Mouse (Mus musculus) myocyte (in vitro differentiated cells): ENCODE results near the gene Ly6g6e. TPM values are rescaled to one million over a fixed set of nuclear protein-coding genes. Genes with fewer than 3 reads are reported as not detected.

ENCODE experiments used
- H3K27me3 ChIP-seq: one replicate; pipeline ENCODE4 v1.6.1; 2011; ENCODE audit not compliant: control insufficient read depth, insufficient read depth, insufficient read length
- H3K36me3 ChIP-seq: one replicate; pipeline ENCODE4 v1.6.1; 2011; ENCODE audit not compliant: control insufficient read depth, insufficient read depth
- H3K4me2 ChIP-seq: one replicate; pipeline ENCODE4 v1.6.1; 2011; ENCODE audit warnings: low read depth, control low read depth
- H3K4me3 ChIP-seq: one replicate; pipeline ENCODE4 v1.5.1; 2011; ENCODE audit warnings: mild to moderate bottlenecking, control low read depth, moderate library complexity
- H3K79me2 ChIP-seq: one replicate; pipeline ENCODE4 v1.6.1; 2011; ENCODE audit not compliant: control insufficient read depth, insufficient read depth
- H3ac ChIP-seq: one replicate; pipeline ENCODE4 v1.6.1; 2011; ENCODE audit not compliant: control insufficient read depth, insufficient read length
- CEBPB ChIP-seq: IDR thresholded peaks from 2 replicates; pipeline ENCODE4 v1.6.1; 2011; ENCODE audit warnings: mild to moderate bottlenecking, moderate library complexity; ENCODE audit not compliant: poor library complexity, insufficient read depth, severe bottlenecking
- E2F4 ChIP-seq: IDR thresholded peaks from one replicate; pipeline ENCODE4 v1.6.1; 2011; ENCODE audit warnings: mild to moderate bottlenecking, control low read depth, moderate library complexity; ENCODE audit not compliant: insufficient read depth
- MAX ChIP-seq: IDR thresholded peaks from one replicate; pipeline ENCODE4 v1.6.1; 2011; ENCODE audit warnings: low read depth, mild to moderate bottlenecking, control low read depth
- MYOD1 ChIP-seq, 3 experiments: IDR thresholded peaks; one replicate each; pipeline ENCODE4 v1.6.1; 2011; ENCODE audit warnings: control low read depth in 2 of 3, low read depth in 2 of 3, mild to moderate bottlenecking in 2 of 3, moderate library complexity in 1 of 3; ENCODE audit not compliant: insufficient read length in 2 of 3, control insufficient read depth in 1 of 3
- MYOG ChIP-seq, 3 experiments: IDR thresholded peaks; one replicate each; pipeline ENCODE4 v1.6.1; 2011; ENCODE audit warnings: control low read depth in 2 of 3, low read depth in 2 of 3, mild to moderate bottlenecking in 2 of 3; ENCODE audit not compliant: insufficient read length in 2 of 3, control insufficient read depth in 1 of 3, insufficient read depth in 1 of 3
- POLR2A ChIP-seq: IDR thresholded peaks from one replicate; pipeline ENCODE4 v1.6.1; 2011; ENCODE audit warnings: low read depth, mild to moderate bottlenecking, control low read depth, moderate library complexity; ENCODE audit not compliant: insufficient read length
- POLR2AphosphoS2 ChIP-seq: IDR thresholded peaks from one replicate; pipeline ENCODE4 v1.6.1; 2011; ENCODE audit warnings: low read depth, control low read depth; ENCODE audit not compliant: insufficient read length
- REST ChIP-seq: IDR thresholded peaks from one replicate; pipeline ENCODE4 v1.6.1; 2011; ENCODE audit warnings: mild to moderate bottlenecking, control low read depth, moderate library complexity; ENCODE audit not compliant: insufficient read depth, insufficient read length
- SRF ChIP-seq: IDR thresholded peaks from one replicate; pipeline ENCODE4 v1.6.1; 2011; ENCODE audit warnings: low read depth; ENCODE audit not compliant: control insufficient read depth, insufficient read length
- TCF12 ChIP-seq: IDR thresholded peaks from one replicate; pipeline ENCODE4 v1.6.1; 2011; ENCODE audit warnings: mild to moderate bottlenecking, control low read depth; ENCODE audit not compliant: poor library complexity, insufficient read depth, severe bottlenecking
- TCF3 ChIP-seq: IDR thresholded peaks from one replicate; pipeline ENCODE4 v1.6.1; 2011; ENCODE audit warnings: low read depth, control low read depth; ENCODE audit not compliant: insufficient read length
- USF1 ChIP-seq: IDR thresholded peaks from one replicate; pipeline ENCODE4 v1.6.1; 2011; ENCODE audit warnings: low read depth, mild to moderate bottlenecking, control low read depth, moderate library complexity
- polyA plus RNA-seq: library from polyadenylated mRNA; unstranded; fragments of >200 nt; fragmentation: generic; extraction: Trizol; gene quantifications from one replicate; pipeline ENCODE4 v1.2.1, GENCODE M21; 2012; ENCODE audit warnings: missing spikeins

Gene Ly6g6e
- polyA plus RNA-seq, 1 experiment: not detected

DNA sequence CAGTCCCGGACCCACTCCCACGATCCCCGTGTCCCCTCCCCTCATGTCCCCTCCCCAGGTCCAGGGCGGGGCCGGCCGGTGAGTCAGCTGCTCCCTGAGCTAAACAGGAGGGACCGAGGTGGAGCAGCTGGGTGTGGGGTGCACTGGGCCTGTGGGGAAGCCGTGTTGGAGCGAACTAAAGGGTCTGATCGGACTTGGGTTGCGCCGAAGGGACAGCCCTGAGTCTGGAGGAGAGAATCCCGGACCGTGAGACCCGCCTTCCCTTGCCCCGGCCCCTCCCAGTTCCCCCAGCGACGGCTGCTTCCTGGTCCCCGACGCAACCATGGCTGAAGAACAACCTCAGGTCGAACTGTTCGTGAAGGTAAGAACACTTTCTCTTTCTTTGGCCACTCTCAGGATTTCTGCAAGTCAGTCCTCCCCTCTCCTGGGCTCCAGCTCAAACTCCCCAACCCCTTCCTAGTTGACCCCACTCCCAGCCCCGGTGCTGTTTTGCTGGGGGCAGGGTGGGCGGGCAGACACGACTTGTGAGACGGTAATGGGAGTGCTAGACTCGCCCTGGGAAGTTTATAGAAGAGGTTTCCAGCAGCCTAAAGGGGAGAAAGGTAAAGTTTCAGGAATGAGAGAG, 26.5 kb upstream of the Ly6g6e start:
- H3ac ChIP-seq: peak overlapping the region; percentile 1
- no peak for TF ChIP-seq CEBPB
- no peak for TF ChIP-seq SRF
- TF ChIP-seq MYOG (IDR thresholded peaks at IDR 0.05; ENCODE audit: control insufficient read depth in 1 of 3, insufficient read depth in 1 of 3, insufficient read length in 2 of 3, low read depth in 2 of 3): peak in 2 of 3 experiments; percentile 40 to 68
- TF ChIP-seq MYOD1 (IDR thresholded peaks at IDR 0.05; ENCODE audit: control insufficient read depth in 1 of 3, insufficient read length in 2 of 3, low read depth in 2 of 3): peak in 2 of 3 experiments; percentile 25 to 63
- peak; percentile 89 for TF ChIP-seq POLR2AphosphoS2
- peak; percentile 88 for TF ChIP-seq POLR2A
- peak overlapping the region; percentile 86 for H3K4me2 ChIP-seq
- peak overlapping the region; percentile 96 for H3K4me3 ChIP-seq
- peaks cover 47% of the 10 kb centered on the region for H3K79me2 ChIP-seq
- H3K27me3 ChIP-seq: no peaks in the 10 kb centered on the region
- peaks cover 28% of the 10 kb centered on the region for H3K36me3 ChIP-seq

DNA sequence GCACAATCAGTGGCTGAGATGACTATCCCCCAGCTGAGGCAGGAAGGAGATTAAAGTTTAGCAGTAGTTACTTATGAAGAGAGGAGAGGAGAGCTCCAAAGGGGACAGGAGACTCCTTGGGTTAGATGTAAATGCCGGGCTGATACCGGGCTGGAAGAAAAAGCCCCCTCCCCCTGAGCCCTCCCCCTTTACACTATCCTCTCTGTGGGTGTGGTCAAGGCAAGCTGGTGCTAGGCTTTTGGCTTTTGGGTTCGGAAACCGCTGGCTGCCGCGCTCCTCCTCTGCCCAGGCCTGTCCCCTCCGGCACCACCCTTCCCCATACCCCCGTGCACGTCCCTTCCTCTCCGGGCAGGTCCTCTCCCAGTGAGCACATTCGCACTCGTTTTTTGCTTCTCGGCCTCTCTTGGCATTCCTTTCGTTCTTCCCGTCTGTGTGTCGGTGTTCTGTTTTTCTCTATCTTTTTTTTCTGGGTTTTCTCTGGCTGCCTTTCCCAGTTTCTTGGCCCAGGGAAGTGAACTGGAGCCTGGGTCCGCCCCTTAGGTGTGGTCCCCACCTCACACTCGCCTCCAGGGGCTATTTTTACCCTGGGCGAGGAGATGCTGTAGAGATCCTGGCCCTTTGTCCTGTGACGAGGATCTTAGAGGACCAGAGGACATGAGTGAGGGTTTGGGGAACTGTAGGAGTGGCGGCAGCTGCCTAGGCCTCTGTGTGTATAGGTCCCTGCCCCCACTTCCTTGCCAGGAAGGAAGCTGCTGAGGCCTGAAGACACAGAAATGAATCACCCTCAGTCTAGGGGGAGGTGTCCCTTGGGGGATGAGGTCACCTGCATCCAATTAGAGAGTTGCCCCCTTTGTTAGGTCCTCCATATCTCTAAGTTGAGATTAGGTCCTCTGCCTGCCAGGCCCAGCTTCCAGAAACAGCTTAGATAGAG, 25.3 kb upstream of the Ly6g6e start:
- H3K79me2 ChIP-seq: peaks cover 47% of the 10 kb centered on the region
- H3K27me3 ChIP-seq: no peaks in the 10 kb centered on the region
- H3K4me2 ChIP-seq: peak overlapping the region; percentile 86
- H3ac ChIP-seq: peak overlapping the region; percentile 1
- peak overlapping the region; percentile 96 for H3K4me3 ChIP-seq
- peak; percentile 12 to 70 (median 40) for TF ChIP-seq MYOD1 (IDR thresholded peaks at IDR 0.05; ENCODE audit: control insufficient read depth in 1 of 3, insufficient read length in 2 of 3, low read depth in 2 of 3)
- TF ChIP-seq POLR2A: peak; percentile 65
- TF ChIP-seq MYOG (IDR thresholded peaks at IDR 0.05; ENCODE audit: control insufficient read depth in 1 of 3, insufficient read depth in 1 of 3, insufficient read length in 2 of 3, low read depth in 2 of 3): peak in 1 of 3 experiments; percentile 60
- no peak for TF ChIP-seq MAX
- peak; percentile 77 for TF ChIP-seq POLR2AphosphoS2
- TF ChIP-seq TCF12: no peak
- peaks cover 37% of the 10 kb centered on the region for H3K36me3 ChIP-seq

DNA sequence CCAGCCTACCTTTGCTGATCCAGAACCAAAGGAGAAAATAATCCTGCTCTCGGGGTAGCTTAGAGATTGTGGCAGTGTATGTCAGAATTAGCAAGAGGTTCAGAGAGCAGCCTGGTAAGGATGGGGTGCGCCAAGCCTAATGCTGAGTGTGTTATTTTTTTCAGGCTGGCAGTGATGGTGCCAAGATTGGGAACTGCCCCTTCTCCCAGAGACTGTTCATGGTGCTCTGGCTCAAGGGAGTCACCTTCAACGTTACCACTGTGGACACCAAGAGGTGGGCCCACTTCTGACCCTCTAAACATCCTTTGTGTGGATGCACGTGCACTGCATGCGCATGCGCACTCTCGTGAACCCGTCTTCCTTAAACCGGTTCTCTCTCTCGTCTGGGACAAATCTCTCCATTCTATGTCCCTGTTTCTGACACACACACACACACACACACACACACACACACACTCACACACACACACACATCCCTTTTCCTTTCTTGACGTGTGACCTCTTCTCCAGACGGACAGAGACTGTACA, 24.4 kb upstream of the Ly6g6e start:
- Histone ChIP-seq H3ac (peak overlapping the region; percentile 1), H3K27me3 (no peaks in the 10 kb centered on the region), H3K79me2 (peaks cover 47% of the 10 kb centered on the region), H3K36me3 (peaks cover 37% of the 10 kb centered on the region), H3K4me3 (peak overlapping the region; percentile 96), H3K4me2 (peak overlapping the region; percentile 86)
- TF ChIP-seq TCF3 (no peak), E2F4 (no peak), USF1 (no peak), REST (no peak), CEBPB (no peak), MYOG (IDR thresholded peaks at IDR 0.05; ENCODE audit: control insufficient read depth in 1 of 3, insufficient read depth in 1 of 3, insufficient read length in 2 of 3, low read depth in 2 of 3) (no peak), POLR2AphosphoS2 (no peak), TCF12 (no peak), POLR2A (no peak), SRF (no peak), MYOD1 (IDR thresholded peaks at IDR 0.05; ENCODE audit: control insufficient read depth in 1 of 3, insufficient read length in 2 of 3, low read depth in 2 of 3) (no peak), MAX (no peak)

DNA sequence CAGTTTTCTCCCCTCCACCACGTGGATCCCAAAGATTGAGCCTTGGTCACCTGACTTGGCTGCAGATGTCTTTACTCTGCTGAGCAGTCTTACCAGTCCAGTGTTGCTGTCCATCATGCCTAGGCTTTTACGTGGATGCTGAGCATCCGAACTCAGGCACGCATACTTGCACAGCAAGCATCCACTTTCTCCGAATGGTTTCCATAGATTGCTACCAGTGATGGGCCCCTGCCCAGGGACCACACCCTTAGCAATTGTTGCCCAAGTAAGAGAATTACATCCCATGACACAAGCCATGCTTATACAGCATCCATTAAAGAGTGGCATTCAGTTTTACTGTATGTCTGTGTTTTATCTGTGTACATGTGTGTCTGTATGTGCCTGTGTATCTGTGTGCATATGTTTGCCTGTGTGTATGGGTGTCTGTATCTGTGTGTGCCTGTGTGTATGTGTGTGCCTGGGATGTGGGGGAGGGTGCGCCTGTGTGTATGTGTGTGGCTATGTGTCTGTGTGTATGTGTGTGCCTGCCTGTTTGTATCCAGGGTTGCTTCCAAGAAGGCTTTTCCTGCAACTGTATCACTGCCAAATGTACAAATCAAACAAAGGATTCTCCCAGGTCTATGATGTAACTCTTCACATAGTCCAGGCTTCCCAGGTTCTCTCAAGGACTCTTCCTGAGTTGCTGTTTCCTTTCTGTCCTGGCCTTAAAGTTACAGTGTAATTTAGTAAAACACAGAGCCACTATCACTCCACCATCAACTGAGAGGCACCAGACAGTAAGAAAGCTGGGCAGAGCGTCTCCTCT, 20.8 kb upstream of the Ly6g6e start:
- H3K79me2 ChIP-seq: peaks cover 42% of the 10 kb centered on the region
- TF ChIP-seq TCF3: no peak
- TF ChIP-seq POLR2AphosphoS2: no peak
- TF ChIP-seq E2F4: no peak
- peak; percentile 5 for TF ChIP-seq POLR2A
- no peak for TF ChIP-seq MAX
- no peak for TF ChIP-seq CEBPB
- no peak for TF ChIP-seq MYOD1 (IDR thresholded peaks at IDR 0.05; ENCODE audit: control insufficient read depth in 1 of 3, insufficient read length in 2 of 3, low read depth in 2 of 3)
- no peak for TF ChIP-seq SRF

More for the DNA sequence above, 20.8 kb upstream of the Ly6g6e start:
- Histone ChIP-seq H3K27me3 (no peaks in the 10 kb centered on the region), H3ac (no peak overlapping the region), H3K4me2 (no peak overlapping the region), H3K4me3 (no peak overlapping the region), H3K36me3 (peaks cover 48% of the 10 kb centered on the region)
